Mouse (Mus musculus) MEL (cell line): ENCODE measurements around the gene Ninl. TPM values are rescaled to one million over a fixed set of nuclear protein-coding genes. Genes with fewer than 3 reads are reported as not detected.

Source experiments
- DNase-seq: peaks from one replicate; pipeline ENCODE4 v3.0.0; 2011; ENCODE audit warnings: low read depth, low spot score
- H3K27ac ChIP-seq: 2 replicates; pipeline ENCODE4 v1.5.1; 2012; ENCODE audit warnings: low read depth, mild to moderate bottlenecking, control low read depth, low read length, moderate library complexity; ENCODE audit not compliant: control insufficient read depth
- H3K27me3 ChIP-seq, 2 experiments: fragments of 150-350 bp in 1 of 2; sonication (generic) in 1 of 2; 2 replicates each; pipeline ENCODE4 v1.6.1; 2012; ENCODE audit warnings: low read length in 2 of 2, mild to moderate bottlenecking in 2 of 2, improper control_type of control experiment in 1 of 2, moderate library complexity in 1 of 2; ENCODE audit not compliant: insufficient read depth in 2 of 2, control insufficient read depth in 1 of 2
- H3K36me3 ChIP-seq, 2 experiments: 2 replicates each; pipeline ENCODE4 v1.6.1; 2012 to 2014; ENCODE audit warnings: low read length in 2 of 2, improper control_type of control experiment in 1 of 2, inconsistent platforms in 1 of 2, mild to moderate bottlenecking in 1 of 2; ENCODE audit not compliant: insufficient read depth in 2 of 2, control insufficient read depth in 1 of 2
- H3K4me1 ChIP-seq, 2 experiments: fragments of 150-350 bp in 1 of 2; sonication (generic) in 1 of 2; 2 replicates each; pipeline ENCODE4 v1.6.1; 2012; ENCODE audit warnings: low read length in 2 of 2, improper control_type of control experiment in 1 of 2, mild to moderate bottlenecking in 1 of 2; ENCODE audit not compliant: insufficient read depth in 2 of 2, control insufficient read depth in 1 of 2
- H3K4me3 ChIP-seq, 2 experiments: fragments of 150-350 bp in 1 of 2; sonication (generic) in 1 of 2; 2 replicates each; pipeline ENCODE4 v1.5.1; 2012; ENCODE audit warnings: low read depth in 2 of 2, low read length in 2 of 2, mild to moderate bottlenecking in 2 of 2, moderate library complexity in 2 of 2, control low read depth in 1 of 2, improper control_type of control experiment in 1 of 2; ENCODE audit not compliant: control insufficient read depth in 1 of 2, insufficient read depth in 1 of 2
- H3K79me2 ChIP-seq: 2 replicates; pipeline ENCODE4 v1.6.1; 2012; ENCODE audit warnings: mild to moderate bottlenecking, low read length, moderate library complexity; ENCODE audit not compliant: control insufficient read depth, poor library complexity, insufficient read depth
- H3K9ac ChIP-seq: 2 replicates; pipeline ENCODE4 v1.6.1; 2012; ENCODE audit warnings: low read depth, mild to moderate bottlenecking, control low read depth, low read length, moderate library complexity; ENCODE audit not compliant: control insufficient read depth, poor library complexity, severe bottlenecking
- H3K9me3 ChIP-seq: fragments of 150-350 bp; sonication (generic); replicated peaks from 2 replicates; pipeline ENCODE4 v1.6.1; 2012; ENCODE audit warnings: mild to moderate bottlenecking, low read length, improper control_type of control experiment, moderate library complexity; ENCODE audit not compliant: insufficient read depth
- CHD1 ChIP-seq: IDR thresholded peaks from 2 replicates; pipeline ENCODE4 v1.6.1; 2012; ENCODE audit warnings: low read depth, mild to moderate bottlenecking, inconsistent platforms, low read length, improper control_type of control experiment
- CTCF ChIP-seq, 3 experiments: IDR thresholded peaks in 2 of 3; conservative IDR thresholded peaks in 1 of 3; 2 replicates each; pipeline ENCODE4 v1.5.1; 2011 to 2012; ENCODE audit warnings: low read length in 3 of 3, low read depth in 2 of 3, mild to moderate bottlenecking in 2 of 3, improper control_type of control experiment in 1 of 3, inconsistent platforms in 1 of 3, mixed read lengths in 1 of 3, moderate library complexity in 1 of 3; ENCODE audit not compliant: control insufficient read depth in 1 of 3, insufficient read depth in 1 of 3, poor library complexity in 1 of 3, severe bottlenecking in 1 of 3
- E2F4 ChIP-seq: IDR thresholded peaks from 2 replicates; pipeline ENCODE4 v1.6.1; 2011; ENCODE audit warnings: low read depth, low read length, improper control_type of control experiment, borderline replicate concordance
- ELF1 ChIP-seq: IDR thresholded peaks from 2 replicates; pipeline ENCODE4 v1.6.1; 2014; ENCODE audit warnings: low read depth, mild to moderate bottlenecking, inconsistent platforms, low read length, improper control_type of control experiment, moderate library complexity
- GABPA ChIP-seq: IDR thresholded peaks from 2 replicates; pipeline ENCODE4 v1.6.1; 2012; ENCODE audit warnings: low read depth, mild to moderate bottlenecking, inconsistent platforms, low read length, improper control_type of control experiment, moderate library complexity
- GATA1 ChIP-seq: IDR thresholded peaks from 2 replicates; pipeline ENCODE4 v1.6.1; 2011; ENCODE audit warnings: low read depth, low read length, improper control_type of control experiment
- HCFC1 ChIP-seq: IDR thresholded peaks from 2 replicates; pipeline ENCODE4 v1.6.1; 2012; ENCODE audit warnings: low read depth, mild to moderate bottlenecking, inconsistent platforms, low read length, improper control_type of control experiment, moderate library complexity
- KAT2A ChIP-seq: conservative IDR thresholded peaks from 2 replicates; pipeline ENCODE4 v1.6.1; 2012; ENCODE audit warnings: low read depth, low read length, improper control_type of control experiment, inconsistent platforms
- MEF2A ChIP-seq: IDR thresholded peaks from 2 replicates; pipeline ENCODE4 v1.6.1; 2014; ENCODE audit warnings: low read depth, mild to moderate bottlenecking, inconsistent platforms, low read length, improper control_type of control experiment; ENCODE audit not compliant: poor library complexity, insufficient replicate concordance, severe bottlenecking; ENCODE audit errors: extremely low read depth
- MXI1 ChIP-seq: IDR thresholded peaks from 2 replicates; pipeline ENCODE4 v1.6.1; 2011; ENCODE audit warnings: mild to moderate bottlenecking, low read depth, low read length, improper control_type of control experiment
- POLR2AphosphoS2 ChIP-seq: IDR thresholded peaks from 2 replicates; pipeline ENCODE4 v1.6.1; 2011; ENCODE audit warnings: low read length, improper control_type of control experiment
- POLR2AphosphoS5 ChIP-seq: IDR thresholded peaks from 2 replicates; pipeline ENCODE4 v1.6.1; 2012; ENCODE audit warnings: low read depth, borderline replicate concordance, mild to moderate bottlenecking, inconsistent platforms, low read length, moderate library complexity, mixed read lengths
- SMC3 ChIP-seq: IDR thresholded peaks from 2 replicates; pipeline ENCODE4 v1.6.1; 2011; ENCODE audit warnings: low read depth, low read length, improper control_type of control experiment
- TBP ChIP-seq: IDR thresholded peaks from 2 replicates; pipeline ENCODE4 v1.8.0; 2011; ENCODE audit warnings: low read depth, low read length, improper control_type of control experiment
- TCF12 ChIP-seq: IDR thresholded peaks from 2 replicates; pipeline ENCODE4 v1.6.1; 2014; ENCODE audit warnings: low read depth, mild to moderate bottlenecking, inconsistent platforms, low read length, improper control_type of control experiment, moderate library complexity
- USF2 ChIP-seq, 2 experiments: IDR thresholded peaks; 2 replicates each; pipeline ENCODE4 v1.6.1; 2011 to 2012; ENCODE audit warnings: improper control_type of control experiment in 2 of 2, low read length in 2 of 2, borderline replicate concordance in 1 of 2, inconsistent platforms in 1 of 2, low read depth in 1 of 2, mild to moderate bottlenecking in 1 of 2; ENCODE audit not compliant: insufficient read depth in 1 of 2
- ZC3H11A ChIP-seq: IDR thresholded peaks from 2 replicates; pipeline ENCODE4 v1.6.1; 2012; ENCODE audit warnings: low read depth, mild to moderate bottlenecking, inconsistent platforms, low read length, improper control_type of control experiment
- ZMIZ1 ChIP-seq: IDR thresholded peaks from 2 replicates; pipeline ENCODE4 v1.6.1; 2012; ENCODE audit warnings: low read depth, mild to moderate bottlenecking, inconsistent platforms, low read length, improper control_type of control experiment, moderate library complexity
- ZNF384 ChIP-seq: IDR thresholded peaks from 2 replicates; pipeline ENCODE4 v1.6.1; 2012; ENCODE audit warnings: low read depth, mild to moderate bottlenecking, inconsistent platforms, low read length, improper control_type of control experiment
- polyA plus RNA-seq, 2 experiments: library from polyadenylated mRNA; stranded (reverse) in 1 of 2; unstranded in 1 of 2; fragments of >175 nt in 1 of 2; fragments of >200 nt in 1 of 2; gene quantifications; 2 replicates each; pipeline versions ENCODE4 v1.2.1 to v1.2.4; 2012; ENCODE audit warnings: low replicate concordance in 2 of 2, low read depth in 1 of 2; ENCODE audit not compliant: insufficient read length in 2 of 2, insufficient read depth in 1 of 2, missing spikeins in 1 of 2
- total RNA-seq: library from RNA; depleted of rRNA; stranded (reverse); fragments of 300-350 nt; gene quantifications from 2 replicates; pipeline ENCODE4 v1.2.3, GENCODE M21; 2012

The Ninl gene
- total and polyA plus RNA-seq, 3 experiments = 9.8 to 16.8 TPM; not detected in 1

DNA sequence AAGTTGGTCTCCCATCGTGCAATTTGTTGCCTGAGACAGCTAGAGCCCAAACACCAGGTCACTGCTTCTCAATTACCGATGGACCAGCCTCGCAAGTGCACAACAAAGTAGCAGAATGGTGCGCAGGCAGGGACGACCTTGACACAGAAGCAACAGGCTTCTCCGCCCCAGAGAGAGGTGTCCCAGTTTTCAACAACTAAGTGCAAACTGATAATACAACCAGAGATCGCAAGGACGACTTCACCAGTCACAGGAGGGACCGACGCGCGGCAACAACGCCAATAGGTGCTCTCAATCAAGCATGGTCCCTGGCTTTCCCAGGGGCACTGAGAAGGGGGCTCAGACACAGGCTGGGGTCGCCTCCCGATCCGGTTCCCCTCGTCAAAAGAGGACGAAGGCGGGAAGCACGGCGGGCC, 30.7 kb downstream of the Ninl start (continued):
- no peak for TF ChIP-seq TBP

DNA sequence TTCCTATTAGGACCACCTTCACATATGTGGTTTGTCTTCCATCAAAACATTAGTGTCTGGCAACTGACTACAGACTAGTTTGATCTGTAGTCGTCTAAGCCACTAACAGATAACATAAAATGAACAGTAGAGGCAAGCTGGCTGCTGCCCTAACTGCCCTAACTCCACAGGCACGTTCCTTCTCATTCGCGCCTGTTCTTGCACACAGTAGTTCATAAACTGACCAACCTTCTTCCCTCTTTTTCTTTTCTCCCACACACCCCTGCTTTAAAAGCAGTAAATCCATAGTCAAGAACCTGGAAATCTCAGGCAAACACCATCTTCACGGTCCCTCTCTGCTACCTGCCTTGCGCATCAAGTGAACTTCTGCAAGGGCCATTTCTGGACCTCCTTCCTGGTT, 31.2 kb downstream of the Ninl start:
- Histone ChIP-seq H3K4me3 (peak overlapping the region; percentile 84 to 87), H3K9ac (peak overlapping the region; percentile 92), H3K36me3 (peaks cover 0 to 49% of the 10 kb centered on the region in 2 experiments; a peak in 2 of 4 replicates)
- 0 out of 2 replicates have a peak, but pooled peaks have one; percentile 2 for TF ChIP-seq MXI1
- no peak for TF ChIP-seq ELF1
- TF ChIP-seq, all 39 proteins: peak for 1
- DNase-seq = no peak
- no peak overlapping the region for H3K27ac ChIP-seq
- H3K9me3 ChIP-seq = no peaks in the 10 kb centered on the region
- no peaks in the 10 kb centered on the region for H3K27me3 ChIP-seq
- peaks cover 36 to 40% of the 10 kb centered on the region in 2 experiments for H3K4me1 ChIP-seq
- peaks cover 29% of the 10 kb centered on the region for H3K79me2 ChIP-seq

DNA sequence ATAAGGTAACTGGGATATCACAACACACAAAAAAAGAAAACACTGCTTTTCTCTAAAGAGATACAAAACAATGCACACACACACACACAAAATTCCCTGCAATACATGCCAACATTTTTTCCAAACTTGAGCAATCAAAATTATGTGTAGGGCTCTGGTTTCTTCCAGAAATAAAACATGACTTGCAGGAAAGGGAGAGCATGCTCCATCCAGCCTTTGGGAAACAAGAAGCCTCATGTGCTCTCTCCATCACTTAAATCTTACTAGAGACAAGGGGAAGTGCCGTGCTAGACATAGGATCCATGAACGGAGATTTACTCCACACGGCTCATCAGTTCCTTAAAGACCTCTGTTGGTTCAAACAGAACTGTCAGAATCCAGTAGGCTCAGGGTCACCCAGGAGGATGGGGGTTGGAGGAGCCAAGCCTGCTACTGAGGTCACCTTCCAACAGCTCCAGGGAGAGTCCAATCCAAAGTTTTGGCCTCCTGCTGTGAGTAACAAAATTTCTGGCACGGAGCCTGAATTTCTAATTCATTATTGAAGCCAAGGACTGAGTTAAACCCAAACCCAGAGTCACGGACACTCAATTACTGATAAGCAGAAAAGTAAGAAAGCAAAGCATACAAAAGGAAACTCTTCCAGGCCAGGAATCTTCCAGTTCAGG, 32.8 kb downstream of the Ninl start:
- peaks cover 32 to 49% of the 10 kb centered on the region in 2 experiments for H3K4me1 ChIP-seq
- H3K9me3 ChIP-seq = no peaks in the 10 kb centered on the region
- no peak overlapping the region for H3K9ac ChIP-seq
- H3K4me3 ChIP-seq = no peak overlapping the region
- peaks cover 35% of the 10 kb centered on the region for H3K79me2 ChIP-seq
- no peak overlapping the region for H3K27ac ChIP-seq
- TF ChIP-seq CTCF (IDR thresholded peaks at IDR 0.05 in 2 of 3, conservative IDR thresholded peaks at IDR 0.05 in 1 of 3; ENCODE audit: control insufficient read depth in 1 of 3, insufficient read depth in 1 of 3, low read depth in 2 of 3, low read length in 3 of 3, poor library complexity in 1 of 3, severe bottlenecking in 1 of 3) (no peak), ELF1 (no peak), USF2 (IDR thresholded peaks at IDR 0.05; ENCODE audit: borderline replicate concordance in 1 of 2, insufficient read depth in 1 of 2, low read depth in 1 of 2, low read length in 2 of 2) (no peak), CHD1 (no peak), ZC3H11A (no peak), POLR2AphosphoS2 (no peak), ZNF384 (no peak), E2F4 (no peak), KAT2A (no peak), GATA1 (no peak), MEF2A (no peak), ZMIZ1 (no peak), HCFC1 (no peak), MXI1 (no peak), TCF12 (no peak), TBP (no peak), POLR2AphosphoS5 (no peak), GABPA (no peak), SMC3 (no peak)
- TF ChIP-seq, all 39 proteins: peak for 0
- Histone ChIP-seq H3K36me3 (peaks cover 0 to 54% of the 10 kb centered on the region in 2 experiments; a peak in 2 of 4 replicates), H3K27me3 (no peaks in the 10 kb centered on the region)
- no peak for DNase-seq
